Mouse (Mus musculus) neural tube, embryonic 15.5 days (tissue): ENCODE results near the gene Olfr620. TPM values are rescaled to one million over a fixed set of nuclear protein-coding genes. Genes with fewer than 3 reads are reported as not detected.

ENCODE experiments used
- microRNA-seq: library from miRNA; unstranded; fragments of <30 nt; microRNA quantifications from one replicate; pipeline ENCODE4, GENCODE M21; 2017
- polyA plus RNA-seq: library from polyadenylated mRNA; unstranded; fragments of >200 nt; fragmentation: Nextera tagmentation; extraction: Ambion mirVana; gene quantifications from 2 replicates; pipeline ENCODE4 v1.2.1, GENCODE M21; 2015

Olfr620 gene
- polyA plus RNA-seq, 1 experiment from 2014 or later: not detected

Small RNA genes lying within 50 kb of the gene (microRNA-seq; reads per million reads assigned to microRNA genes)
- not detected for gene Gm26506

Other genes with a start within 250 kb of the Olfr620 start
- not detected in 2 replicates for gene Olfr601, start 249.9 kb downstream of the Olfr620 start, polyA plus RNA-seq
- not detected in 2 replicates for gene Olfr603, start 226.4 kb downstream of the Olfr620 start, polyA plus RNA-seq
- gene Usp17lc, start 197.5 kb downstream of the Olfr620 start, polyA plus RNA-seq: not detected in 2 replicates
- gene Olfr605, start 167.1 kb downstream of the Olfr620 start, polyA plus RNA-seq: not detected in 2 replicates
- not detected in 2 replicates for gene Olfr606, start 163.5 kb downstream of the Olfr620 start, polyA plus RNA-seq
- not detected in 2 replicates for gene Olfr607, start 148.4 kb downstream of the Olfr620 start, polyA plus RNA-seq
- gene Olfr608, start 142.7 kb downstream of the Olfr620 start, polyA plus RNA-seq: not detected in 2 replicates
- gene Olfr609, start 114.5 kb downstream of the Olfr620 start, polyA plus RNA-seq: not detected in 2 replicates
- gene Olfr610, start 100.4 kb downstream of the Olfr620 start, polyA plus RNA-seq: not detected in 2 replicates
- not detected in 2 replicates for gene Olfr611, start 91.7 kb downstream of the Olfr620 start, polyA plus RNA-seq
- not detected in 2 replicates for gene Olfr612, start 69.8 kb downstream of the Olfr620 start, polyA plus RNA-seq
- gene Olfr613, start 64.5 kb downstream of the Olfr620 start, polyA plus RNA-seq: not detected in 2 replicates
- not detected in 2 replicates for gene Olfr615, start 56.5 kb downstream of the Olfr620 start, polyA plus RNA-seq
- not detected in 2 replicates for gene Olfr616, start 43.4 kb downstream of the Olfr620 start, polyA plus RNA-seq
- gene Olfr617, start 39.5 kb downstream of the Olfr620 start, polyA plus RNA-seq: not detected in 2 replicates
- gene Olfr618, start 22.4 kb downstream of the Olfr620 start, polyA plus RNA-seq: not detected in 2 replicates
- gene Olfr619, start 12.0 kb downstream of the Olfr620 start, polyA plus RNA-seq: not detected in 2 replicates
- not detected in 2 replicates for gene Olfr622, start 30.2 kb upstream of the Olfr620 start, polyA plus RNA-seq
- not detected in 2 replicates for gene Olfr623, start 51.2 kb upstream of the Olfr620 start, polyA plus RNA-seq
- 0.03 TPM in 1 of 2 replicates, not detected in the other for gene Olfr624, start 58.7 kb upstream of the Olfr620 start, polyA plus RNA-seq
- gene Olfr625-ps1, start 70.2 kb upstream of the Olfr620 start, polyA plus RNA-seq: not detected in 2 replicates
- gene Olfr243, start 102.1 kb upstream of the Olfr620 start, polyA plus RNA-seq: not detected in 2 replicates
- not detected in 2 replicates for gene Olfr628, start 117.8 kb upstream of the Olfr620 start, polyA plus RNA-seq
- gene Olfr629, start 132.4 kb upstream of the Olfr620 start, polyA plus RNA-seq: not detected in 2 replicates
- gene Olfr630, start 144.8 kb upstream of the Olfr620 start, polyA plus RNA-seq: not detected in 2 replicates
- not detected in 2 replicates for gene Olfr69, start 159.1 kb upstream of the Olfr620 start, polyA plus RNA-seq
- gene Olfr68, start 167.2 kb upstream of the Olfr620 start, polyA plus RNA-seq: not detected in 2 replicates
- gene Olfr67, start 179.3 kb upstream of the Olfr620 start, polyA plus RNA-seq: not detected in 2 replicates
- 1,593 and 1,794 TPM in 2 replicates for gene Hbb-bt, start 201.5 kb upstream of the Olfr620 start, polyA plus RNA-seq
- gene Hbb-bs, start 215.6 kb upstream of the Olfr620 start, polyA plus RNA-seq: 4,647 and 5,279 TPM in 2 replicates
- gene Hbb-bh2, start 228.0 kb upstream of the Olfr620 start, polyA plus RNA-seq: not detected in 2 replicates
- 1.5 and 2.4 TPM in 2 replicates for gene Hbb-bh1, start 230.6 kb upstream of the Olfr620 start, polyA plus RNA-seq
- 141 and 250 TPM in 2 replicates for gene Hbb-y, start 240.7 kb upstream of the Olfr620 start, polyA plus RNA-seq